Mouse (Mus musculus) hindbrain, embryonic 13.5 days (tissue): ENCODE measurements around the gene Fut2. TPM values are rescaled to one million over a fixed set of nuclear protein-coding genes. Genes with fewer than 3 reads are reported as not detected.

ENCODE experiments used
- polyA plus RNA-seq: library from polyadenylated mRNA; unstranded; fragments of >200 nt; fragmentation: Nextera tagmentation; extraction: Ambion mirVana; gene quantifications from 2 replicates; pipeline ENCODE4 v1.2.1, GENCODE M21; 2015

The Fut2 gene
- polyA plus RNA-seq, 1 experiment from 2014 or later: 0.09 TPM

Other genes starting within 250 kb of the Fut2 start
- gene Lhb, start 245.6 kb downstream of the Fut2 start, polyA plus RNA-seq: 1.2 and 2.5 TPM in 2 replicates
- 21.9 and 23.2 TPM in 2 replicates for gene Gys1, start 231.6 kb downstream of the Fut2 start, polyA plus RNA-seq
- gene Ruvbl2, start 228.3 kb downstream of the Fut2 start, polyA plus RNA-seq: 99.9 and 110 TPM in 2 replicates
- gene Ftl1, start 206.5 kb downstream of the Fut2 start, polyA plus RNA-seq: 7,019 and 7,066 TPM in 2 replicates
- 253 and 271 TPM in 2 replicates for gene Bax, start 199.5 kb downstream of the Fut2 start, polyA plus RNA-seq
- 0.13 and 0.22 TPM in 2 replicates for gene Tulp2, start 184.5 kb downstream of the Fut2 start, polyA plus RNA-seq
- gene Gm45808, start 179.6 kb downstream of the Fut2 start, polyA plus RNA-seq: not detected in 2 replicates
- 3.4 and 4.2 TPM in 2 replicates for gene Dhdh, start 177.6 kb downstream of the Fut2 start, polyA plus RNA-seq
- 120 and 121 TPM in 2 replicates for gene Nucb1, start 156.0 kb downstream of the Fut2 start, polyA plus RNA-seq
- gene Ppp1r15a, start 140.1 kb downstream of the Fut2 start, polyA plus RNA-seq: 13.9 and 14.3 TPM in 2 replicates
- gene Plekha4, start 140.1 kb downstream of the Fut2 start, polyA plus RNA-seq: 2.4 and 4.3 TPM in 2 replicates
- gene Hsd17b14, start 111.5 kb downstream of the Fut2 start, polyA plus RNA-seq: 0.25 and 0.45 TPM in 2 replicates
- gene Bcat2, start 96.2 kb downstream of the Fut2 start, polyA plus RNA-seq: 19.8 and 20.8 TPM in 2 replicates
- gene Fgf21, start 50.9 kb downstream of the Fut2 start, polyA plus RNA-seq: not detected in 2 replicates
- 0.06 TPM in 1 of 2 replicates, not detected in the other for gene Fut1, start 49.1 kb downstream of the Fut2 start, polyA plus RNA-seq
- 0.18 TPM in 1 of 2 replicates, not detected in the other for gene Izumo1, start 44.6 kb downstream of the Fut2 start, polyA plus RNA-seq
- gene Rasip1, start 38.9 kb downstream of the Fut2 start, polyA plus RNA-seq: 12.0 and 12.7 TPM in 2 replicates
- gene Mamstr, start 26.4 kb downstream of the Fut2 start, polyA plus RNA-seq: 3.4 and 4.0 TPM in 2 replicates
- gene Ntn5, start 17.6 kb upstream of the Fut2 start, polyA plus RNA-seq: 2.3 and 2.6 TPM in 2 replicates
- 0.40 and 0.86 TPM in 2 replicates for gene Sec1, start 28.0 kb upstream of the Fut2 start, polyA plus RNA-seq
- gene Car11, start 33.4 kb upstream of the Fut2 start, polyA plus RNA-seq: 38.5 and 41.6 TPM in 2 replicates
- 2.9 and 3.6 TPM in 2 replicates for gene Dbp, start 38.7 kb upstream of the Fut2 start, polyA plus RNA-seq
- gene Rpl18, start 49.1 kb upstream of the Fut2 start, polyA plus RNA-seq: 626 and 633 TPM in 2 replicates
- 24.1 and 25.0 TPM in 2 replicates for gene Sphk2, start 51.6 kb upstream of the Fut2 start, polyA plus RNA-seq
- 0.48 and 0.83 TPM in 2 replicates for gene Fam83e, start 54.8 kb upstream of the Fut2 start, polyA plus RNA-seq
- not detected in 2 replicates for gene Spaca4, start 59.4 kb upstream of the Fut2 start, polyA plus RNA-seq
- 21.1 and 22.8 TPM in 2 replicates for gene Lmtk3, start 117.3 kb upstream of the Fut2 start, polyA plus RNA-seq
- 5.2 and 5.3 TPM in 2 replicates for gene Sult2b1, start 118.3 kb upstream of the Fut2 start, polyA plus RNA-seq
- gene Cyth2, start 148.2 kb upstream of the Fut2 start, polyA plus RNA-seq: 327 and 333 TPM in 2 replicates
- gene Kcnj14, start 158.4 kb upstream of the Fut2 start, polyA plus RNA-seq: 0.50 and 0.81 TPM in 2 replicates
- 37.5 and 40.3 TPM in 2 replicates for gene Grwd1, start 164.6 kb upstream of the Fut2 start, polyA plus RNA-seq
- gene Kdelr1, start 206.4 kb upstream of the Fut2 start, polyA plus RNA-seq: 40.6 and 45.7 TPM in 2 replicates
- 1.5 and 1.6 TPM in 2 replicates for gene Grin2d, start 212.0 kb upstream of the Fut2 start, polyA plus RNA-seq
- 0.17 and 0.36 TPM in 2 replicates for gene Syngr4, start 230.3 kb upstream of the Fut2 start, polyA plus RNA-seq
- gene Tmem143, start 230.5 kb upstream of the Fut2 start, polyA plus RNA-seq: 6.2 and 6.6 TPM in 2 replicates